Mouse (Mus musculus) liver (tissue): Measurements from ENCODE around the gene Gm49673.
"Not testable (repeated sequence)": the region's sequence is repeated elsewhere in the genome, so short reads cannot be mapped to it uniquely, and the experiment has no call there.

Experiments used
- DNase-seq: peaks from one replicate; pipeline ENCODE4 v3.0.0-alpha.2; 2020; ENCODE audit warnings: mixed read lengths

Gene Gm49673

GRCm38 (mm10) chr17:8036976-8037375 lies 110.6 kb downstream of the Gm49673 start:
- DNase-seq: not testable (repeated sequence)
